Mouse (Mus musculus) forebrain, embryonic 15.5 days (tissue): ENCODE data around the gene Dyrk1a. TPM values are rescaled to one million over a fixed set of nuclear protein-coding genes. Genes with fewer than 3 reads are reported as not detected.

ENCODE experiments used
- ATAC-seq: fragments of 200-750 bp; cut with Nextera tagmentation; replicated peaks from 2 replicates; pipeline ENCODE4 v1.8.0; 2017; ENCODE audit warnings: mild to moderate bottlenecking, moderate TSS enrichment, moderate library complexity
- H3K27ac ChIP-seq: fragments of 300-500 bp; sonication (generic); replicated peaks from 2 replicates; pipeline ENCODE4 v1.5.1; 2015; ENCODE audit warnings: mild to moderate bottlenecking, inconsistent platforms
- H3K27me3 ChIP-seq: fragments of 300-500 bp; sonication (generic); 2 replicates; pipeline ENCODE4 v1.6.1; 2015; ENCODE audit warnings: inconsistent platforms
- H3K36me3 ChIP-seq: fragments of 300-500 bp; sonication (generic); 2 replicates; pipeline ENCODE4 v1.6.1; 2015; ENCODE audit warnings: mild to moderate bottlenecking, inconsistent platforms
- H3K4me1 ChIP-seq: fragments of 300-500 bp; sonication (generic); 2 replicates; pipeline ENCODE4 v1.6.1; 2015; ENCODE audit warnings: inconsistent platforms
- H3K4me2 ChIP-seq: fragments of 300-500 bp; sonication (generic); replicated peaks from 2 replicates; pipeline ENCODE4 v1.6.1; 2015; ENCODE audit warnings: mild to moderate bottlenecking, inconsistent platforms
- H3K4me3 ChIP-seq: fragments of 300-500 bp; sonication (generic); 2 replicates; pipeline ENCODE4 v1.5.1; 2015; ENCODE audit warnings: mild to moderate bottlenecking, inconsistent platforms
- H3K9ac ChIP-seq: fragments of 300-500 bp; sonication (generic); replicated peaks from 2 replicates; pipeline ENCODE4 v1.6.1; 2015; ENCODE audit warnings: mild to moderate bottlenecking, inconsistent platforms
- H3K9me3 ChIP-seq: fragments of 300-500 bp; sonication (generic); 2 replicates; pipeline ENCODE4 v1.6.1; 2016; ENCODE audit warnings: inconsistent platforms
- WGBS: fragments of 180-500 bp; shearing (Covaris S2); methylation state at CpG from one replicate; pipeline ENCODE4 v1.1.7; 2015; ENCODE audit warnings: mixed read lengths; 5-methylcytosine and 5-hydroxymethylcytosine counted together
- polyA plus RNA-seq: library from polyadenylated mRNA; unstranded; fragments of >200 nt; fragmentation: Nextera tagmentation; extraction: Ambion mirVana; gene quantifications from 2 replicates; pipeline ENCODE4 v1.2.1, GENCODE M21; 2015

Gene Dyrk1a
- polyA plus RNA-seq, 1 experiment from 2014 or later = 12.8 TPM

- Histone ChIP-seq H3K4me1 (peaks cover 13% of the 10 kb centered on the region; the same call in 1 of the 2 replicates), H3K9ac (peak overlapping the region; percentile 15), H3K4me2 (peak overlapping the region; percentile 58), H3K27me3 (no peaks in the 10 kb centered on the region), H3K27ac (no peak overlapping the region), H3K9me3 (no peaks in the 10 kb centered on the region), H3K36me3 (no peaks in the 10 kb centered on the region), H3K4me3 (peak overlapping the region; percentile 38)
- peak; percentile 89 for ATAC-seq
- WGBS = 7% methylated on average over 25 of the region's 25 CpGs
Observed at GRCm38 (mm10) chr16:94713480-94714094, 143.8 kb downstream of the Dyrk1a start.

GRCm38 (mm10) chr16:94714483-94714882, 144.7 kb downstream of the Dyrk1a start:
- peaks cover 20% of the 10 kb centered on the region for H3K4me1 ChIP-seq
- H3K4me3 ChIP-seq = no peak overlapping the region
- WGBS = 74% methylated on average over 14 of the region's 14 CpGs
- no peak overlapping the region for H3K9ac ChIP-seq
- no peak overlapping the region for H3K4me2 ChIP-seq
- no peak overlapping the region for H3K27ac ChIP-seq
- no peak for ATAC-seq
- no peaks in the 10 kb centered on the region for H3K36me3 ChIP-seq
- H3K27me3 ChIP-seq = no peaks in the 10 kb centered on the region
- no peaks in the 10 kb centered on the region for H3K9me3 ChIP-seq

- H3K9me3 ChIP-seq = no peaks in the 10 kb centered on the region
- peaks cover 21% of the 10 kb centered on the region for H3K4me1 ChIP-seq
- H3K9ac ChIP-seq = no peak overlapping the region
- ATAC-seq = no peak
- no peak overlapping the region for H3K27ac ChIP-seq
- no peaks in the 10 kb centered on the region for H3K27me3 ChIP-seq
- WGBS = 92% methylated on average over 11 of the region's 11 CpGs
- no peak overlapping the region for H3K4me3 ChIP-seq
- H3K4me2 ChIP-seq = no peak overlapping the region
- no peaks in the 10 kb centered on the region for H3K36me3 ChIP-seq
Observed at GRCm38 (mm10) chr16:94717051-94717450, 147.2 kb downstream of the Dyrk1a start.

GRCm38 (mm10) chr16:94718919-94719318, 149.1 kb downstream of the Dyrk1a start:
- WGBS = 48% methylated on average over 4 of the region's 4 CpGs
- H3K9me3 ChIP-seq = no peaks in the 10 kb centered on the region
- H3K4me3 ChIP-seq = no peak overlapping the region
- H3K4me2 ChIP-seq = no peak overlapping the region
- H3K4me1 ChIP-seq = peaks cover 20% of the 10 kb centered on the region
- ATAC-seq = 0 out of 2 replicates have a peak, but pooled peaks have one; percentile 28
- H3K27ac ChIP-seq = peak overlapping the region; percentile 69
- H3K27me3 ChIP-seq = no peaks in the 10 kb centered on the region
- no peaks in the 10 kb centered on the region for H3K36me3 ChIP-seq
- H3K9ac ChIP-seq = no peak overlapping the region

- Histone ChIP-seq H3K4me3 (no peak overlapping the region), H3K27me3 (no peaks in the 10 kb centered on the region), H3K36me3 (no peaks in the 10 kb centered on the region), H3K9ac (no peak overlapping the region), H3K9me3 (no peaks in the 10 kb centered on the region), H3K4me1 (peaks cover 19% of the 10 kb centered on the region), H3K27ac (peak overlapping the region; percentile 69), H3K4me2 (no peak overlapping the region)
- ATAC-seq = no peak
- WGBS = 69% methylated on average over 4 of the region's 4 CpGs
Observed at GRCm38 (mm10) chr16:94719488-94719887, 149.7 kb downstream of the Dyrk1a start.

GRCm38 (mm10) chr16:94720476-94721153, 150.8 kb downstream of the Dyrk1a start:
- WGBS = 72% methylated on average over 7 of the region's 7 CpGs
- ATAC-seq = no peak
- Histone ChIP-seq H3K9ac (no peak overlapping the region), H3K4me2 (no peak overlapping the region), H3K27ac (no peak overlapping the region), H3K36me3 (no peaks in the 10 kb centered on the region), H3K4me1 (peaks cover 22% of the 10 kb centered on the region), H3K27me3 (no peaks in the 10 kb centered on the region), H3K9me3 (no peaks in the 10 kb centered on the region), H3K4me3 (no peak overlapping the region)

GRCm38 (mm10) chr16:94721549-94722006, 151.8 kb downstream of the Dyrk1a start:
- 79% methylated on average over 10 of the region's 10 CpGs for WGBS
- H3K4me2 ChIP-seq = no peak overlapping the region
- no peaks in the 10 kb centered on the region for H3K36me3 ChIP-seq
- H3K9ac ChIP-seq = no peak overlapping the region
- no peaks in the 10 kb centered on the region for H3K9me3 ChIP-seq
- H3K4me3 ChIP-seq = no peak overlapping the region
- H3K27me3 ChIP-seq = no peaks in the 10 kb centered on the region
- no peak for ATAC-seq
- H3K4me1 ChIP-seq = peaks cover 22% of the 10 kb centered on the region
- H3K27ac ChIP-seq = no peak overlapping the region

GRCm38 (mm10) chr16:94722936-94723335, 153.1 kb downstream of the Dyrk1a start:
- H3K4me2 ChIP-seq = no peak overlapping the region
- ATAC-seq = no peak
- no peak overlapping the region for H3K27ac ChIP-seq
- no peaks in the 10 kb centered on the region for H3K9me3 ChIP-seq
- no peaks in the 10 kb centered on the region for H3K36me3 ChIP-seq
- peaks cover 21% of the 10 kb centered on the region for H3K4me1 ChIP-seq
- no peaks in the 10 kb centered on the region for H3K27me3 ChIP-seq
- no peak overlapping the region for H3K4me3 ChIP-seq
- H3K9ac ChIP-seq = no peak overlapping the region
- 81% methylated on average over 12 of the region's 12 CpGs for WGBS

GRCm38 (mm10) chr16:94724061-94724596, 154.3 kb downstream of the Dyrk1a start:
- peak overlapping the region; percentile 64 for H3K4me3 ChIP-seq
- under 1% methylated on average over 23 of the region's 23 CpGs for WGBS
- H3K4me2 ChIP-seq = peak overlapping the region; percentile 71
- H3K4me1 ChIP-seq = peaks cover 13% of the 10 kb centered on the region
- peak; percentile 98 for ATAC-seq
- H3K9me3 ChIP-seq = 0 out of 2 replicates have a peak, but pooled peaks cover under 1% of the 10 kb centered on the region
- H3K36me3 ChIP-seq = no peaks in the 10 kb centered on the region
- H3K27ac ChIP-seq = peak overlapping the region; percentile 96
- no peaks in the 10 kb centered on the region for H3K27me3 ChIP-seq
- peak overlapping the region; percentile 61 for H3K9ac ChIP-seq

- Histone ChIP-seq H3K4me3 (peak overlapping the region; percentile 64), H3K27ac (peak overlapping the region; percentile 96), H3K9me3 (0 out of 2 replicates have a peak, but pooled peaks cover 3% of the 10 kb centered on the region), H3K9ac (peak overlapping the region; percentile 61), H3K27me3 (no peaks in the 10 kb centered on the region), H3K4me2 (peak overlapping the region; percentile 71), H3K36me3 (no peaks in the 10 kb centered on the region), H3K4me1 (peaks cover 8% of the 10 kb centered on the region)
- ATAC-seq = peak; percentile 27
- WGBS = 2% methylated on average over 18 of the region's 18 CpGs
Observed at GRCm38 (mm10) chr16:94724747-94725211, 155.0 kb downstream of the Dyrk1a start.

- Histone ChIP-seq H3K27ac (no peak overlapping the region), H3K4me1 (peaks cover 3% of the 10 kb centered on the region), H3K27me3 (no peaks in the 10 kb centered on the region), H3K4me2 (no peak overlapping the region), H3K4me3 (no peak overlapping the region), H3K9me3 (0 out of 2 replicates have a peak, but pooled peaks cover 3% of the 10 kb centered on the region), H3K36me3 (no peaks in the 10 kb centered on the region), H3K9ac (no peak overlapping the region)
- WGBS = 87% methylated on average over 6 of the region's 6 CpGs
- no peak for ATAC-seq
Observed at GRCm38 (mm10) chr16:94729236-94729635, 159.4 kb downstream of the Dyrk1a start.

- H3K4me1 ChIP-seq = no peaks in the 10 kb centered on the region
- no peaks in the 10 kb centered on the region for H3K27me3 ChIP-seq
- ATAC-seq = no peak
- H3K9me3 ChIP-seq = 0 out of 2 replicates have a peak, but pooled peaks cover 3% of the 10 kb centered on the region
- H3K27ac ChIP-seq = no peak overlapping the region
- H3K36me3 ChIP-seq = no peaks in the 10 kb centered on the region
- H3K4me2 ChIP-seq = no peak overlapping the region
- WGBS = 81% methylated on average over 12 of the region's 12 CpGs
- H3K9ac ChIP-seq = no peak overlapping the region
- no peak overlapping the region for H3K4me3 ChIP-seq
Observed at GRCm38 (mm10) chr16:94731027-94731426, 161.2 kb downstream of the Dyrk1a start.
